ENCODE assay signal across 24 mouse cellular contexts in the genomic region with DNA sequence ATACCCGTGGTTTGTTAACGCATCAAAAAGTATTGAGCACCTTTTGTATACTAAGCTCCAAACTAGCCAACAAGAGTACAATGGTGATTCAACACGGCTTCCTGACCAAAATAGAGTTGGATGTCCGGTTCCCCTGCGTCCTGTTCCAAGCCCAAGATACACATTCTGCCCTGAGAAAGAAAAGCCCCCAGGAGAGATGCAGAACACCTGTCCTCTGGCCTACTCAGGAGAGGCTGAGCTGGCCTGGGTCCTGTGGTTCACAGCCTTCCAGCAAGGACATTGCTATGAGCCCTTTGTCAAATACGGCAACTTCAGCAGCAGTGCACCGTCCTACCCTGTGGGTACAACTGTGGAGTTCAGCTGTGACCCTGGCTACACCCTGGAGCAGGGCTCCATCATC. TPM values are rescaled to one million over a fixed set of nuclear protein-coding genes. Genes with fewer than 3 reads are reported as not detected.
"Had no signal": no experiment of that assay in that cellular context is flagged by ENCODE, and none has a peak within 500 bp of the region (broad histone marks: within the 10 kb centered on the region; RNA-seq: fewer than 3 reads in every experiment).

No protein-coding gene starts in this region.

- H3K4me3 ChIP-seq: limb, embryonic 12.5 days; limb, embryonic 15.5 days; midbrain, embryonic 12.5 days; myocyte; neural tube, embryonic 13.5 days; stomach, embryonic 15.5 days had no signal

- H3K36me3 ChIP-seq: limb, embryonic 12.5 days; limb, embryonic 15.5 days; midbrain, embryonic 12.5 days; stomach, embryonic 15.5 days had no signal

- ATAC-seq: liver, postnatal 0 days; lung, postnatal 0 days; midbrain, embryonic 16.5 days had no signal

- H3K9ac ChIP-seq: limb, embryonic 12.5 days; limb, embryonic 15.5 days; liver, embryonic 14.5 days; liver, postnatal 0 days; lung, embryonic 14.5 days; midbrain, embryonic 12.5 days; neural tube, embryonic 13.5 days; stomach, embryonic 15.5 days had no signal

- DNase-seq: kidney, postnatal 10 days; kidney, postnatal 36 days; left cerebral cortex, postnatal 4 days; liver, postnatal 0 days; lung, embryonic 14.5 days; retina, postnatal 1 day; right cerebral cortex, postnatal 25 days; spleen, adult 18-20 months; thymus, postnatal 25 days had no signal

- H3K4me2 ChIP-seq: limb, embryonic 12.5 days; limb, embryonic 15.5 days; liver, embryonic 11.5 days; lung, embryonic 14.5 days; midbrain, embryonic 12.5 days; neural tube, embryonic 13.5 days; stomach, embryonic 15.5 days had no signal

- H3K9me3 ChIP-seq: limb, embryonic 12.5 days; limb, embryonic 15.5 days; midbrain, embryonic 12.5 days; neural tube, embryonic 13.5 days; stomach, embryonic 15.5 days had no signal

- H3K27ac ChIP-seq: limb, embryonic 12.5 days; limb, embryonic 15.5 days; liver, embryonic 14.5 days; macrophage; midbrain, embryonic 12.5 days; neural tube, embryonic 13.5 days; stomach, embryonic 15.5 days had no signal

- H3K4me1 ChIP-seq: limb, embryonic 12.5 days; limb, embryonic 15.5 days; midbrain, embryonic 12.5 days; neural tube, embryonic 13.5 days; stomach, embryonic 15.5 days had no signal

RNA-seq across cellular contexts. Expression of a gene that starts 42.9 kb away (rescaled TPM):
- total RNA-seq: megakaryocyte-erythroid progenitor cell, adult 5-6 weeks; monocyte, adult 5-6 weeks; neutrophil, adult 5-6 weeks had no signal
- polyA plus RNA-seq: kidney, embryonic 14.5 days; limb, embryonic 12.5 days; liver, postnatal 0 days; macrophage; myocyte had no signal
